Mouse (Mus musculus) testis, adult 2 months (tissue): Measurements from ENCODE around the gene Rraga. TPM values are rescaled to one million over a fixed set of nuclear protein-coding genes. Genes with fewer than 3 reads are reported as not detected.
"Not testable (repeated sequence)": the region's sequence is repeated elsewhere in the genome, so short reads cannot be mapped to it uniquely, and the experiment has no call there.

Source experiments
- H3K27ac ChIP-seq: fragments of 200-500 bp; 2 replicates; pipeline ENCODE4 v1.5.1; 2012; ENCODE audit warnings: low read depth, low read length; ENCODE audit not compliant: control insufficient read depth, insufficient read depth
- H3K27me3 ChIP-seq: fragments of 200-500 bp; 2 replicates; pipeline ENCODE4 v1.6.1; 2012; ENCODE audit warnings: mild to moderate bottlenecking, low read length, moderate library complexity; ENCODE audit not compliant: control insufficient read depth, insufficient read depth
- H3K36me3 ChIP-seq: fragments of 200-500 bp; 2 replicates; pipeline ENCODE4 v1.6.1; 2012; ENCODE audit warnings: mild to moderate bottlenecking, low read length; ENCODE audit not compliant: control insufficient read depth, insufficient read depth
- H3K4me1 ChIP-seq: fragments of 200-500 bp; 2 replicates; pipeline ENCODE4 v1.6.1; 2012; ENCODE audit warnings: low read length; ENCODE audit not compliant: control insufficient read depth, insufficient read depth
- H3K4me3 ChIP-seq: fragments of 200-500 bp; 2 replicates; pipeline ENCODE4 v1.5.1; 2012; ENCODE audit warnings: low read depth, mild to moderate bottlenecking, low read length, moderate library complexity, mixed read lengths; ENCODE audit not compliant: control insufficient read depth
- CTCF ChIP-seq: fragments of 200-500 bp; IDR thresholded peaks from 2 replicates; pipeline ENCODE4 v1.5.1; 2012; ENCODE audit warnings: low read depth, mild to moderate bottlenecking, inconsistent platforms, low read length, moderate library complexity; ENCODE audit not compliant: control insufficient read depth, insufficient read depth, insufficient replicate concordance
- POLR2A ChIP-seq: fragments of 200-500 bp; IDR thresholded peaks from 2 replicates; pipeline ENCODE4 v1.6.1; 2012; ENCODE audit warnings: low read depth, mild to moderate bottlenecking, inconsistent platforms, low read length, moderate library complexity; ENCODE audit not compliant: control insufficient read depth
- polyA plus RNA-seq: library from polyadenylated mRNA; depleted of rRNA; stranded (reverse); fragments of >200 nt; gene quantifications from 2 replicates; pipeline ENCODE4 v1.2.3, GENCODE M21; 2012

The Rraga gene
- polyA plus RNA-seq, 1 experiment = 18.9 TPM

- no peak overlapping the region for H3K27ac ChIP-seq
- TF ChIP-seq CTCF = no peak
- TF ChIP-seq POLR2A = no peak
- no peak overlapping the region for H3K4me3 ChIP-seq
- no peaks in the 10 kb centered on the region for H3K27me3 ChIP-seq
- no peaks in the 10 kb centered on the region for H3K4me1 ChIP-seq
- no peaks in the 10 kb centered on the region for H3K36me3 ChIP-seq
Measured at GRCm38 (mm10) chr4:86588236-86588635, 12.8 kb downstream of the Rraga start.

GRCm38 (mm10) chr4:86591304-86591703, 15.8 kb downstream of the Rraga start:
- Histone ChIP-seq H3K4me1 (no peaks in the 10 kb centered on the region), H3K36me3 (no peaks in the 10 kb centered on the region), H3K27me3 (no peaks in the 10 kb centered on the region), H3K4me3 (no peak overlapping the region), H3K27ac (no peak overlapping the region)
- TF ChIP-seq CTCF (no peak), POLR2A (no peak)

GRCm38 (mm10) chr4:86611524-86612288, 36.2 kb downstream of the Rraga start, which contains the start of gene Haus6:
TSS of gene Haus6 (minus strand) at chr4:86612055.
- H3K36me3 ChIP-seq = no peaks in the 10 kb centered on the region
- H3K4me1 ChIP-seq = 0 out of 2 replicates have a peak, but pooled peaks cover 2% of the 10 kb centered on the region
- peak within 1 kb of the TSS; percentile 82 for H3K27ac ChIP-seq
- H3K27me3 ChIP-seq = no peaks in the 10 kb centered on the region
- H3K4me3 ChIP-seq = peak within 1 kb of the TSS; percentile 95
- peak; percentile 75 for TF ChIP-seq POLR2A
- TF ChIP-seq CTCF = no peak

GRCm38 (mm10) chr4:86612289-86612620, 36.8 kb downstream of the Rraga start:
- Histone ChIP-seq H3K4me1 (0 out of 2 replicates have a peak, but pooled peaks cover 2% of the 10 kb centered on the region), H3K27me3 (no peaks in the 10 kb centered on the region), H3K27ac (peak overlapping the region; percentile 74), H3K4me3 (peak overlapping the region; percentile 95), H3K36me3 (no peaks in the 10 kb centered on the region)
- TF ChIP-seq POLR2A (no peak), CTCF (no peak)

- H3K36me3 ChIP-seq = no peaks in the 10 kb centered on the region
- no peak overlapping the region for H3K4me3 ChIP-seq
- no peaks in the 10 kb centered on the region for H3K27me3 ChIP-seq
- H3K4me1 ChIP-seq = no peaks in the 10 kb centered on the region
- TF ChIP-seq POLR2A (no peak), CTCF (no peak)
- no peak overlapping the region for H3K27ac ChIP-seq
Measured at GRCm38 (mm10) chr4:86620506-86620905, 45.0 kb downstream of the Rraga start.

- TF ChIP-seq POLR2A = no peak
- TF ChIP-seq CTCF = no peak
- Histone ChIP-seq H3K27me3 (no peaks in the 10 kb centered on the region), H3K36me3 (no peaks in the 10 kb centered on the region), H3K4me1 (no peaks in the 10 kb centered on the region), H3K4me3 (no peak overlapping the region), H3K27ac (no peak overlapping the region)
Measured at GRCm38 (mm10) chr4:86622116-86622515, 46.6 kb downstream of the Rraga start.

- H3K4me1 ChIP-seq, H3K4me3 ChIP-seq, H3K36me3 ChIP-seq, H3K27me3 ChIP-seq, H3K27ac ChIP-seq: not testable (repeated sequence)
Measured at GRCm38 (mm10) chr4:86622532-86622931, 47.1 kb downstream of the Rraga start.

- TF ChIP-seq POLR2A (no peak), CTCF (no peak)
- H3K4me1 ChIP-seq = no peaks in the 10 kb centered on the region
- H3K4me3 ChIP-seq = no peak overlapping the region
- H3K27ac ChIP-seq = no peak overlapping the region
- no peaks in the 10 kb centered on the region for H3K27me3 ChIP-seq
- H3K36me3 ChIP-seq = no peaks in the 10 kb centered on the region
Measured at GRCm38 (mm10) chr4:86625463-86625862, 50.0 kb downstream of the Rraga start.

GRCm38 (mm10) chr4:86626496-86626895, 51.0 kb downstream of the Rraga start:
- not testable (repeated sequence) for H3K4me1 ChIP-seq, H3K27me3 ChIP-seq, H3K36me3 ChIP-seq, H3K27ac ChIP-seq, H3K4me3 ChIP-seq
